Mouse (Mus musculus) forebrain, postnatal 0 days (tissue): ENCODE results near the gene Espnl. TPM values are rescaled to one million over a fixed set of nuclear protein-coding genes. Genes with fewer than 3 reads are reported as not detected.

ENCODE experiments used
- ATAC-seq: fragments of 200-750 bp; cut with Nextera tagmentation; 2 replicates; pipeline ENCODE4 v1.8.0; 2017; ENCODE audit warnings: mild to moderate bottlenecking, moderate library complexity
- DNase-seq: peaks from one replicate; pipeline ENCODE4 v3.0.0-alpha.2; 2015
- H3K27ac ChIP-seq: fragments of 300-500 bp; sonication (generic); 2 replicates; pipeline ENCODE4 v1.5.1; 2014; ENCODE audit warnings: low read depth, mild to moderate bottlenecking, antibody characterized with exemption, low read length, moderate library complexity, mixed read lengths
- H3K27me3 ChIP-seq: fragments of 300-500 bp; sonication (generic); 2 replicates; pipeline ENCODE4 v1.6.1; 2014; ENCODE audit warnings: mild to moderate bottlenecking, low read length, mixed read lengths; ENCODE audit not compliant: insufficient read depth
- H3K36me3 ChIP-seq: fragments of 300-500 bp; sonication (generic); 2 replicates; pipeline ENCODE4 v1.6.1; 2014; ENCODE audit warnings: mild to moderate bottlenecking, moderate library complexity; ENCODE audit not compliant: insufficient read depth
- H3K4me1 ChIP-seq: fragments of 300-500 bp; sonication (generic); 2 replicates; pipeline ENCODE4 v1.6.1; 2014; ENCODE audit warnings: antibody characterized with exemption; ENCODE audit not compliant: insufficient read depth
- H3K4me2 ChIP-seq: fragments of 300-500 bp; sonication (generic); 2 replicates; pipeline ENCODE4 v1.6.1; 2014; ENCODE audit warnings: low read depth, mild to moderate bottlenecking, moderate library complexity
- H3K4me3 ChIP-seq: fragments of 300-500 bp; sonication (generic); 2 replicates; pipeline ENCODE4 v1.5.1; 2014; ENCODE audit warnings: low read depth, low read length, mixed read lengths
- H3K9ac ChIP-seq: fragments of 300-500 bp; sonication (generic); 2 replicates; pipeline ENCODE4 v1.6.1; 2014; ENCODE audit warnings: mild to moderate bottlenecking
- H3K9me3 ChIP-seq: fragments of 300-500 bp; sonication (generic); 2 replicates; pipeline ENCODE4 v1.6.1; 2016; ENCODE audit warnings: low read length
- CTCF ChIP-seq: sonication (generic); IDR thresholded peaks from 2 replicates; pipeline ENCODE4 v1.5.1; 2016; ENCODE audit warnings: antibody characterized with exemption, control low read depth, low read depth
- WGBS: fragments of 180-500 bp; shearing (Covaris S2); extraction: QIAGEN DNeasy Blood & Tissue Kit; methylation state at CpG from one replicate; pipeline ENCODE4 v1.1.7; 2014; 5-methylcytosine and 5-hydroxymethylcytosine counted together
- polyA plus RNA-seq: library from polyadenylated mRNA; unstranded; fragments of >200 nt; fragmentation: Nextera tagmentation; extraction: Ambion mirVana; gene quantifications from 2 replicates; pipeline ENCODE4 v1.2.1, GENCODE M21; 2015
- total RNA-seq: library from RNA; depleted of rRNA; stranded (reverse); fragments of >200 nt; gene quantifications from 2 replicates; pipeline ENCODE4 v1.2.3, GENCODE M21; 2014

Espnl gene
- total and polyA plus RNA-seq, 2 experiments from 2014 or later: 0.13 to 0.19 TPM

GRCm38 (mm10) chr1:91365816-91366214, 43.9 kb downstream of the Espnl start:
- no peak for TF ChIP-seq CTCF
- Histone ChIP-seq H3K9ac (no peak overlapping the region), H3K27me3 (peaks cover 9% of the 10 kb centered on the region; the same call in 1 of the 2 replicates), H3K4me2 (peak overlapping the region; percentile 65), H3K4me1 (no peaks in the 10 kb centered on the region), H3K36me3 (peaks cover 10% of the 10 kb centered on the region; the same call in 1 of the 2 replicates), H3K27ac (no peak overlapping the region), H3K9me3 (peaks cover 4% of the 10 kb centered on the region; the same call in 1 of the 2 replicates), H3K4me3 (peak overlapping the region; percentile 30)
- 28% methylated on average over 8 of the region's 8 CpGs for WGBS
- DNase-seq (no peak), ATAC-seq (no peak)

- peak; percentile 76 for TF ChIP-seq CTCF
- Histone ChIP-seq H3K4me3 (peak within 1 kb of the TSS; percentile 30), H3K9ac (peak within 1 kb of the TSS; percentile 44), H3K27me3 (peaks cover 9% of the 10 kb centered on the region; the same call in 1 of the 2 replicates), H3K4me2 (peak within 1 kb of the TSS; percentile 65), H3K27ac (no peak within 1 kb of the TSS), H3K9me3 (peaks cover 4% of the 10 kb centered on the region; the same call in 1 of the 2 replicates), H3K36me3 (peaks cover 16% of the 10 kb centered on the region), H3K4me1 (no peaks in the 10 kb centered on the region)
- DNase-seq (peak; percentile 41), ATAC-seq (peak; percentile 72)
- 2% methylated on average over 63 of the region's 68 CpGs for WGBS
These were observed 44.6 kb downstream of the Espnl start, which contains the start of gene Erfe for GRCm38 (mm10) chr1:91366215-91367108. Gene Erfe (plus strand): TSS chr1:91366430.

- TF ChIP-seq CTCF: no peak
- ATAC-seq (no peak), DNase-seq (no peak)
- Histone ChIP-seq H3K4me2 (no peak overlapping the region), H3K36me3 (peaks cover 20% of the 10 kb centered on the region), H3K27me3 (peaks cover 9% of the 10 kb centered on the region; the same call in 1 of the 2 replicates), H3K4me1 (no peaks in the 10 kb centered on the region), H3K9me3 (peaks cover 4% of the 10 kb centered on the region; the same call in 1 of the 2 replicates), H3K4me3 (no peak overlapping the region), H3K27ac (no peak overlapping the region), H3K9ac (no peak overlapping the region)
- 97% methylated on average over 3 of the region's 3 CpGs for WGBS
These were observed 45.4 kb downstream of the Espnl start for GRCm38 (mm10) chr1:91367295-91367694.

GRCm38 (mm10) chr1:91369408-91369807, 47.5 kb downstream of the Espnl start:
- no peak for TF ChIP-seq CTCF
- DNase-seq (no peak), ATAC-seq (no peak)
- Histone ChIP-seq H3K27ac (no peak overlapping the region), H3K27me3 (peaks cover 9% of the 10 kb centered on the region; the same call in 1 of the 2 replicates), H3K4me1 (no peaks in the 10 kb centered on the region), H3K4me3 (no peak overlapping the region), H3K36me3 (peaks cover 39% of the 10 kb centered on the region), H3K9me3 (peaks cover 2% of the 10 kb centered on the region; the same call in 1 of the 2 replicates), H3K4me2 (no peak overlapping the region), H3K9ac (no peak overlapping the region)
- 69% methylated on average over 4 of the region's 4 CpGs for WGBS

- TF ChIP-seq CTCF: no peak
- Histone ChIP-seq H3K9ac (no peak overlapping the region), H3K4me1 (no peaks in the 10 kb centered on the region), H3K27me3 (peaks cover 9% of the 10 kb centered on the region; the same call in 1 of the 2 replicates), H3K4me2 (no peak overlapping the region), H3K9me3 (no peaks in the 10 kb centered on the region), H3K27ac (no peak overlapping the region), H3K4me3 (no peak overlapping the region), H3K36me3 (peaks cover 44% of the 10 kb centered on the region)
- ATAC-seq (no peak), DNase-seq (no peak)
- WGBS: 88% methylated on average over 23 of the region's 23 CpGs
These were observed 48.2 kb downstream of the Espnl start for GRCm38 (mm10) chr1:91370055-91370454.

GRCm38 (mm10) chr1:91373414-91373835, 51.5 kb downstream of the Espnl start:
- H3K27me3 ChIP-seq: no peaks in the 10 kb centered on the region
- no peak overlapping the region for H3K4me3 ChIP-seq
- H3K9ac ChIP-seq: no peak overlapping the region
- no peak for TF ChIP-seq CTCF
- no peaks in the 10 kb centered on the region for H3K9me3 ChIP-seq
- H3K36me3 ChIP-seq: peaks cover 77% of the 10 kb centered on the region
- 87% methylated on average over 6 of the region's 6 CpGs for WGBS
- no peaks in the 10 kb centered on the region for H3K4me1 ChIP-seq
- ATAC-seq (no peak), DNase-seq (no peak)
- H3K4me2 ChIP-seq: no peak overlapping the region
- H3K27ac ChIP-seq: no peak overlapping the region
